Mouse (Mus musculus) right cerebral cortex, postnatal 4 days (tissue): ENCODE measurements around the gene Fam208a.

Source experiments
- DNase-seq: peaks from one replicate; pipeline ENCODE4 v3.0.0-alpha.2; 2022

The Fam208a gene

GRCm38 (mm10) chr14:27428573-27428972, at the start of gene Fam208a:
Gene Fam208a (plus strand): TSS chr14:27428834.
- DNase-seq = peak; percentile 93

GRCm38 (mm10) chr14:27379404-27379803, 49.2 kb upstream of the Fam208a start:
- no peak for DNase-seq

GRCm38 (mm10) chr14:27381459-27381858, 47.2 kb upstream of the Fam208a start:
- no peak for DNase-seq

- no peak for DNase-seq
These were observed 45.3 kb upstream of the Fam208a start for GRCm38 (mm10) chr14:27383321-27383830.

- DNase-seq = no peak
These were observed 44.5 kb upstream of the Fam208a start for GRCm38 (mm10) chr14:27384143-27384542.

GRCm38 (mm10) chr14:27388616-27389015, 40.0 kb upstream of the Fam208a start:
- DNase-seq = no peak

- no peak for DNase-seq
These were observed 38.9 kb upstream of the Fam208a start for GRCm38 (mm10) chr14:27389722-27390121.

- no peak for DNase-seq
These were observed 38.0 kb upstream of the Fam208a start for GRCm38 (mm10) chr14:27390663-27391062.

- no peak for DNase-seq
These were observed 36.8 kb upstream of the Fam208a start for GRCm38 (mm10) chr14:27391776-27392308.

- DNase-seq = no peak
These were observed 36.0 kb upstream of the Fam208a start for GRCm38 (mm10) chr14:27392660-27393059.

GRCm38 (mm10) chr14:27393806-27394205, 34.8 kb upstream of the Fam208a start:
- DNase-seq = no peak

GRCm38 (mm10) chr14:27396424-27396823, 32.2 kb upstream of the Fam208a start:
- no peak for DNase-seq

- no peak for DNase-seq
These were observed 31.1 kb upstream of the Fam208a start for GRCm38 (mm10) chr14:27397526-27397925.

- no peak for DNase-seq
These were observed 28.1 kb upstream of the Fam208a start for GRCm38 (mm10) chr14:27400495-27400894.

GRCm38 (mm10) chr14:27401717-27402278, 26.8 kb upstream of the Fam208a start:
- DNase-seq = no peak

- no peak for DNase-seq
These were observed 26.0 kb upstream of the Fam208a start for GRCm38 (mm10) chr14:27402332-27403250.

GRCm38 (mm10) chr14:27405452-27405851, 23.2 kb upstream of the Fam208a start:
- DNase-seq = no peak

- no peak for DNase-seq
These were observed 22.7 kb upstream of the Fam208a start for GRCm38 (mm10) chr14:27405947-27406346.

- no peak for DNase-seq
These were observed 20.4 kb upstream of the Fam208a start for GRCm38 (mm10) chr14:27408240-27408639.

GRCm38 (mm10) chr14:27409662-27410061, 19.0 kb upstream of the Fam208a start:
- no peak for DNase-seq

GRCm38 (mm10) chr14:27411492-27411891, 17.1 kb upstream of the Fam208a start:
- no peak for DNase-seq

- DNase-seq = no peak
These were observed 15.9 kb upstream of the Fam208a start for GRCm38 (mm10) chr14:27412699-27413098.

- no peak for DNase-seq
These were observed 14.7 kb upstream of the Fam208a start for GRCm38 (mm10) chr14:27413961-27414360.

GRCm38 (mm10) chr14:27420816-27421215, 7.8 kb upstream of the Fam208a start:
- no peak for DNase-seq
